7 mouse cellular contexts compared by ENCODE assay signal in the genomic region with DNA sequence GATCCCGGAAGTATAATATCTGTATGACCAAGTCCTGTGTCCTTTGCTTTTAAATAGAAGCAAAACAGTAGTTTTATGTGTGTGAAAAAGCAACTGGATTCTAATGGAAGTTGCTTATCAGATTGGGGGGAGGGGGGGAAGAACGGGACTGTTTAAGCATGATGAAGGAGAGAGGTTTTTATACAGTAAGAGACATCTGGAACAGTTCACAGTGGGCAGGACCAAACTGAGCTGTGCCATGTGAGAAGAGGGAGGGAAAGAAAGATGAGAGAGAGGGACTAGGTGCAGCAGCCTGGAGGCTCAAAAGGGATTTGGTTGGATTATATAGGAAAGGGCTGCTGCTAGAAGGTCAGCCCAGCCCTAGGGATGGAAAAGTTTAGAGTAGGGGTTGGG. TPM values are rescaled to one million over a fixed set of nuclear protein-coding genes. Genes with fewer than 3 reads are reported as not detected.
DNase-seq lines count a peak whose midpoint lies in the region; ATAC-seq lines count a peak whose summit lies in the region.

No protein-coding gene starts in this region.

- DNase-seq in lung, postnatal 14 days = no peak
- DNase-seq in hindbrain, embryonic 14.5 days (ENCODE audit: low spot score) = no peak
- no peak for DNase-seq in midbrain, embryonic 10.5 days (ENCODE audit: low spot score)
- no peak for DNase-seq in adipocyte (ENCODE audit: low spot score)
- no peak for DNase-seq in gastrocnemius, postnatal 4 days (ENCODE audit: low spot score in 2 of 2)

- H3K4me3 ChIP-seq in lung, embryonic 16.5 days (ENCODE audit: low read length) = peak overlapping the region; percentile 74
- H3K4me3 ChIP-seq in embryonic facial prominence, embryonic 13.5 days = peak overlapping the region; percentile 66
- peak overlapping the region; percentile 65 for H3K4me3 ChIP-seq in hindbrain, embryonic 14.5 days (replicated peaks; ENCODE audit: low read length)
- peak overlapping the region; percentile 63 for H3K4me3 ChIP-seq in midbrain, embryonic 10.5 days

- no peaks in the 10 kb centered on the region for H3K36me3 ChIP-seq in lung, embryonic 16.5 days (ENCODE audit: control insufficient read depth, insufficient read depth, low read length)
- H3K36me3 ChIP-seq in embryonic facial prominence, embryonic 13.5 days = no peaks in the 10 kb centered on the region
- no peaks in the 10 kb centered on the region for H3K36me3 ChIP-seq in hindbrain, embryonic 14.5 days (replicated peaks; ENCODE audit: control insufficient read depth, insufficient read depth)
- no peaks in the 10 kb centered on the region for H3K36me3 ChIP-seq in midbrain, embryonic 10.5 days

- H3K9ac ChIP-seq in lung, embryonic 16.5 days (ENCODE audit: low read length) = peak overlapping the region; percentile 83
- peak overlapping the region; percentile 79 for H3K9ac ChIP-seq in embryonic facial prominence, embryonic 13.5 days
- H3K9ac ChIP-seq in hindbrain, embryonic 14.5 days = peak overlapping the region; percentile 76

- H3K9me3 ChIP-seq in lung, embryonic 16.5 days (ENCODE audit: control insufficient read depth, low read length) = no peaks in the 10 kb centered on the region
- H3K9me3 ChIP-seq in embryonic facial prominence, embryonic 13.5 days = no peaks in the 10 kb centered on the region
- no peaks in the 10 kb centered on the region for H3K9me3 ChIP-seq in hindbrain, embryonic 14.5 days (ENCODE audit: control insufficient read depth, low read length)
- no peaks in the 10 kb centered on the region for H3K9me3 ChIP-seq in midbrain, embryonic 10.5 days (replicated peaks)

- 0% methylated on average over 2 of the region's 2 CpGs for WGBS in lung, embryonic 16.5 days
- 0% methylated on average over 2 of the region's 2 CpGs for WGBS in embryonic facial prominence, embryonic 13.5 days
- 3% methylated on average over 2 of the region's 2 CpGs for WGBS in hindbrain, embryonic 14.5 days
- 6% methylated on average over 2 of the region's 2 CpGs for WGBS in midbrain, embryonic 10.5 days

- no peaks in the 10 kb centered on the region for H3K27me3 ChIP-seq in lung, embryonic 16.5 days (ENCODE audit: control insufficient read depth, insufficient read depth, low read depth, low read length)
- no peaks in the 10 kb centered on the region for H3K27me3 ChIP-seq in embryonic facial prominence, embryonic 13.5 days
- no peaks in the 10 kb centered on the region for H3K27me3 ChIP-seq in hindbrain, embryonic 14.5 days (ENCODE audit: control insufficient read depth, insufficient read depth, low read length)
- H3K27me3 ChIP-seq in midbrain, embryonic 10.5 days (ENCODE audit: low read depth, poor library complexity, severe bottlenecking) = no peaks in the 10 kb centered on the region

- H3K4me2 ChIP-seq in lung, embryonic 16.5 days (ENCODE audit: low read depth, low read length) = peak overlapping the region; percentile 80
- peak overlapping the region; percentile 70 for H3K4me2 ChIP-seq in embryonic facial prominence, embryonic 13.5 days
- H3K4me2 ChIP-seq in hindbrain, embryonic 14.5 days (replicated peaks) = peak overlapping the region; percentile 75

- peaks cover 4% of the 10 kb centered on the region for H3K4me1 ChIP-seq in lung, embryonic 16.5 days (replicated peaks; ENCODE audit: control insufficient read depth, insufficient read depth, low read length)
- H3K4me1 ChIP-seq in embryonic facial prominence, embryonic 13.5 days = peaks cover 5% of the 10 kb centered on the region; the same call in 1 of the 2 replicates
- peaks cover 6% of the 10 kb centered on the region for H3K4me1 ChIP-seq in hindbrain, embryonic 14.5 days (replicated peaks; ENCODE audit: control insufficient read depth, insufficient read depth, low read length)
- H3K4me1 ChIP-seq in midbrain, embryonic 10.5 days = peaks cover 13% of the 10 kb centered on the region

- peak overlapping the region; percentile 83 for H3K27ac ChIP-seq in lung, embryonic 16.5 days (ENCODE audit: low read length)
- H3K27ac ChIP-seq in embryonic facial prominence, embryonic 13.5 days = peak overlapping the region; percentile 64
- H3K27ac ChIP-seq in hindbrain, embryonic 14.5 days = peak overlapping the region; percentile 60
- peak overlapping the region; percentile 86 for H3K27ac ChIP-seq in midbrain, embryonic 10.5 days (replicated peaks)

- peak; percentile 60 for ATAC-seq in lung, embryonic 16.5 days (ENCODE audit: low read depth)
- ATAC-seq in embryonic facial prominence, embryonic 13.5 days (ENCODE audit: insufficient number of reproducible peaks, insufficient read depth, low FRiP score, low TSS enrichment, low read depth) = peak; percentile 84
- ATAC-seq in hindbrain, embryonic 14.5 days (ENCODE audit: low FRiP score) = peak; percentile 79

RNA-seq across cellular contexts. Expression of a gene that starts 0.5 kb away (rescaled TPM):
- 18.9 and 19.1 TPM in 2 replicates for polyA plus RNA-seq in lung, embryonic 16.5 days (2015; fragmentation: Nextera tagmentation; extraction: Ambion mirVana)
- polyA plus RNA-seq in embryonic facial prominence, embryonic 13.5 days (2015; fragmentation: Nextera tagmentation; extraction: Ambion mirVana) = 17.9 and 19.6 TPM in 2 replicates
- polyA plus RNA-seq in hindbrain, embryonic 14.5 days (2014; fragmentation: Nextera tagmentation; extraction: Ambion mirVana) = 30.9 and 35.4 TPM in 2 replicates
- 10.6 and 10.8 TPM in 2 replicates for polyA plus RNA-seq in midbrain, embryonic 10.5 days (2016; fragmentation: Nextera tagmentation; extraction: Ambion mirVana)
- 1 to 10 TPM; 6.3 to 6.8 TPM for total RNA-seq in gastrocnemius, postnatal 4 days (2021)

RNA-seq across cellular contexts. Expression of a gene that starts 32.5 kb away (rescaled TPM):
- 10.4 and 11.1 TPM in 2 replicates for polyA plus RNA-seq in lung, embryonic 16.5 days (2015; fragmentation: Nextera tagmentation; extraction: Ambion mirVana)
- 13.4 and 15.2 TPM in 2 replicates for polyA plus RNA-seq in embryonic facial prominence, embryonic 13.5 days (2015; fragmentation: Nextera tagmentation; extraction: Ambion mirVana)
- polyA plus RNA-seq in hindbrain, embryonic 14.5 days (2014; fragmentation: Nextera tagmentation; extraction: Ambion mirVana) = 13.9 and 15.5 TPM in 2 replicates
- polyA plus RNA-seq in midbrain, embryonic 10.5 days (2016; fragmentation: Nextera tagmentation; extraction: Ambion mirVana) = 8.1 and 9.0 TPM in 2 replicates
- total RNA-seq in gastrocnemius, postnatal 4 days (2021) = 10 to 100 TPM; 44.7 to 51.2 TPM
